Mouse (Mus musculus): ENCODE data around the gene Pomgnt1.
A peak's percentile ranks its signal among the peaks of the same experiment; 100 is the strongest.

The Pomgnt1 gene

GRCm38 (mm10) chr4:116140801-116141574 lies 17.3 kb downstream of the Pomgnt1 start:
- DNase-seq: no peak

GRCm38 (mm10) chr4:116141736-116142135 lies 18.1 kb downstream of the Pomgnt1 start:
- DNase-seq: no peak

DNA sequence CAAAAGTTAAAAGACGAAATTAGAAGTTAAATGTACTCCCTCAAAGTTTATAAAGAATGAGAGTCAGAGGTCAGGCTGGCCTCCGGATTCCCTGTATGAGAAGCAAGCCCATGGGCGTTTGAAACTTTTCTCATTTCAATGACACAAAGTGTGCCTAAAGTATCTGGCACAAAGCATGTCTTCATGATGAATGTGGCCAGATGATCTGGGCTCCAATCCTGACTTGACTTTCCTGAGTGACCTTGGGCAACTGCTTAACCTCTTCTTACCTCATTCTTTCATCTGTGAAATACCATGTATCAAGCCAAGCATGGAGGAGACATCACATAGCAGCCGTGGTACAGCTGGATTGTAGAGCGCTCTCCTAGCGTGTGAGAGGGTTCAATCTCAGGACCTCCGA lies 18.6 kb downstream of the Pomgnt1 start:
- DNase-seq: no peak

- DNase-seq: peak; percentile 52
Measured at GRCm38 (mm10) chr4:116143317-116143811, 19.7 kb downstream of the Pomgnt1 start.

DNA sequence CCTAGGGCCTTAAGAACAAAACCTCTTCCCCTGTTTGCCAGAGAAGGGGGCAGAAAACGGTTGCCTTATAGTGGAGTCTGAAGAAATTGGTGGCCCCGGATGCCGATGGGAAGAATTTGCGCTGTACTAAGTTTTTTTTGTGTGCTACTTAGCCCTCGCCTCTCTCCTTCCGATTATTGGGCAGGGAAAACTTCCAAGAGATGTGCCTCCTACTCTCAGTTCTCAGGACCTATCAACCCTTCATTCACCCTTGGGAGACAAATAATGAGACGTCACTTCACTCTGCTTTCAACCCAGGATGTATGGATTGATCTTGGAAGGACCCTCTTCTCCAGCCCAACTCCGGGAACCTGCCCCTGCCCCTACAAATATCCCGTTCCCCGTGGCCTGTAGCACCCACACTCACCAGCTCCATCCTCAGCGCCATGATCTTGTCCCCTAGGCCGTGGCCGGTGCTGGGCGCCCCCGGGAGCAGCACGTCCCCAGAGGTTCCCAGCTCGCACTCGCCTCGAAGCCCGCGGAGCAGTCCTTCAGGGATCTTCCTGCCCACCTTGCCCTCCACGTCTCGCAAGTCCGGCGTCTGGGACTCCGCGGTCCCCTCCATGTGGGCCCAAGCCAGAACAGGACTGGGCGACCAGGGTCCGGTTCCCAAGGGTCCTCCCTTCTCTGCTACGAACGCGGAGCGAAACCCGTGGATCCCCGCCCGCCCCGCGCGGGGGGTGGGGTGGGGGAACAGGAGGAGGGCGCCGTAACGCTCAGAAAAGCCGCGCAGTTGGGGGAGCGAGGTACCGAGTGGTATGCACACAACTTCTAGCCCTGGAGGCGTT lies 20.5 kb downstream of the Pomgnt1 start:
- DNase-seq: peak; percentile 83

DNA sequence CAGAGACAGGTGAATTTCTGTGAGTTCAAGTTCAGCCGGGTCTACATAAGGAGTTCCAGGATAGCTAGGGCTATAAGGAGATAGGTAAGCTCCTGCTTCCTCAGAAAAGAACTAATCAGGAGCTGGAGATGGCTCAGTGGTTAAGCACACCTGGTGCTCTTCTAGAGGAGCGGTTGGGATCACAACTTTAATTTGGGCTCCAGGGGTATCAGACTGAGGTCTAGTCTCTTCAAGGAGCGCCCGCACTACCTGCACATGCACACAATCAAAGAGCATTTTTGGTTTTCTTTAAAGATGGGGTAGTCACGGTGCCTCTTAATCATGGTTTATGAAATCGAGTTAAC lies 26.1 kb downstream of the Pomgnt1 start:
- no peak for DNase-seq

- peak; percentile 85 for DNase-seq
Measured at GRCm38 (mm10) chr4:116150156-116150861, 26.7 kb downstream of the Pomgnt1 start.

GRCm38 (mm10) chr4:116150862-116151221 lies 27.2 kb downstream of the Pomgnt1 start:
- no peak for DNase-seq

- no peak for DNase-seq
Measured at GRCm38 (mm10) chr4:116151238-116151637, 27.6 kb downstream of the Pomgnt1 start, which contains the start of gene Lurap1. Gene Lurap1, minus strand, starts transcription at chr4:116151338.

DNA sequence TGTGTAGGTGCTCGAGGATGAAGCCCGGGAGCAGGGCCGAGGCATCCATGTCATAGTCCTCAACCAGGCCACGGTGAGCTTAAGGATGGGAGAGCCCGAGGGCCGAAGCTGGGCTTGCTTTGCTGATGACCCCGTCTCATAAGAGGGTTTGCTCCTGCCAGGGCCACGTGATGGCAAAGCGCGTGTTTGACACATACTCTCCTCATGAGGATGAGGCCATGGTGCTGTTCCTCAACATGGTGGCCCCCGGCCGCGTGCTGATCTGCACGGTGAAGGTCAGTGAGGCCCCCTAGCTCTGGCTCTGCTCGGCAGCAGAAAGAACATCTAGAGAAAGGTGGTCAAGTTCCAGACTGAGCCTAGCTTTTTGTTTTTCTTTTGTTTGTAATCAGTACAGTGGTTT lies 29.1 kb downstream of the Pomgnt1 start:
- no peak for DNase-seq

GRCm38 (mm10) chr4:116157882-116158281 lies 34.2 kb downstream of the Pomgnt1 start:
- peak; percentile 43 for DNase-seq

- DNase-seq: peak; percentile 51
Measured at GRCm38 (mm10) chr4:116159912-116160311, 36.3 kb downstream of the Pomgnt1 start.

GRCm38 (mm10) chr4:116160769-116161168 lies 37.1 kb downstream of the Pomgnt1 start:
- DNase-seq: no peak

- DNase-seq: peak; percentile 54
Measured at GRCm38 (mm10) chr4:116162142-116162541, 38.5 kb downstream of the Pomgnt1 start.

GRCm38 (mm10) chr4:116164759-116165554 lies 41.3 kb downstream of the Pomgnt1 start:
- DNase-seq: no peak

DNA sequence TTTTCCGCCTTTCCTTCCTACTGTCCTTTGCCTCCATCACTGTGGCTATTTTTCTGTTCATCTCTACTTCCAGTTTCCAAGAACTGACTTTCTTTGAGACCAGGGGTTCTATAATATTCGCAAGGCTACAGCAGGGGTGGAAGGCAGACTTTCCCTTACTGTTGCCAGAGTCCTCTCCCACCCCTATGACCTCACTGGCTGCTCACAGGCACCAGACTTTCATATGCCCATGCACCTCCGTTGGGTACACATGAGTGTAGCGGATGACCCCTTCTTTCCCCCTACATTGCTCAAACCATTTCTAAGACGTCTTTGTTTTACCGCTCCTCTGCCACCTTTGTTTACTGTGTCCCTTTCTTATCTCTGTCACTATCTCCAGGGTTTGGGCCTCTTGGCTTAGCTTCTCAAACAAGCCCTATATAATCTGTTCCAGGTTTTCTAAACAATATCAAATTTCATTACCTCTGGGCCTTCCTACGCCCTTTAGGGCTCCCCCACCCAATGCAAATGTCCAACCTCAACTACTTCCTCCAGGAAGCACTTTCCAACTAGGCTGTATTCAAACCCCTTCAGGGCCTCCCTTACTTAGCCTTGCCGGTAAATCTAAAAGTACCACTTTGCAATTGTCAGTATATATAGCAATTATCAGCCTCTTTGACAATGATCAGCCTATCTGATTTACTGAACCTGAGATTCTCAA lies 42.2 kb downstream of the Pomgnt1 start:
- DNase-seq: no peak

DNA sequence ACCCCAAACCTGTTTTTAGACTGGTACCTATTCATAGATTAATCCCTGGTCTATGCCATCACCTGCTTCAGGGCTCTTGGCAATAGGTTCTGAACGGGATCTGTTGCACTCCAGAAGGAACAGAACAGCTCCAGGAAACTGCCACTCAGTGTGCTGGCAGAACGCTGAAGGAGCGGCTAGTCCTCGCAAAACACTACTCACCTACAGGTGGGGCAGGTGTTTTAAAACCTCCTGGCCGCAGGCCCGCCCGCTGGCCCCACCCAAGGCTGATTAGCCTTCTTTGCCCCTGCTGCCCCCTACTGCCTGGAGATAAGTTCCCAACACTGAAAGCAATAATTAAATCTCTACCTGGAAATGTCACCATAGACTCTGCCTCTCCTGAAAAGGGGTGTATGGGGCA lies 43.8 kb downstream of the Pomgnt1 start, which contains the start of gene Tspan1:
Tspan1 (minus strand) TSS at position 198 of the 400 bp plus-strand sequence.
- peak; percentile 73 for DNase-seq

- peak; percentile 91 for DNase-seq
Measured at GRCm38 (mm10) chr4:116168617-116169352, 45.1 kb downstream of the Pomgnt1 start.

DNA sequence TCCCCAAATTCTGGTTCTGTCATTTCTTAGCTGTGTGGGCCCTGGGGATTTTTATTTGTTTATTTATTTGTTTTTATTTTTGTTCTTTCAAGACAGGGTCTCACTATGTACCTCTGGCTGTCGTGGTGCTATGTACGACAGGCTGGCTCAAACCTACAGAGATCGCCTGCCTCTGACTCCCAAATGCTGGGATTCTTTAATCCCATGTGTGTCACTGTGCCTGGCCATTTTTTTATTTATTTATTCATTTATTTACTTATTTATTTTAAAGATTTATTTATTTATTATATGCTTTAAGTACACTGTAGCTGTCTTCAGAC lies 45.7 kb downstream of the Pomgnt1 start:
- no peak for DNase-seq

GRCm38 (mm10) chr4:116173072-116173471 lies 49.4 kb downstream of the Pomgnt1 start, which contains the start of the genes 1700042G07Rik and Gm49337:
Gene 1700042G07Rik, plus strand, starts transcription at chr4:116173372.
Gene Gm49337, plus strand, starts transcription at chr4:116173384.
- no peak for DNase-seq

DNA sequence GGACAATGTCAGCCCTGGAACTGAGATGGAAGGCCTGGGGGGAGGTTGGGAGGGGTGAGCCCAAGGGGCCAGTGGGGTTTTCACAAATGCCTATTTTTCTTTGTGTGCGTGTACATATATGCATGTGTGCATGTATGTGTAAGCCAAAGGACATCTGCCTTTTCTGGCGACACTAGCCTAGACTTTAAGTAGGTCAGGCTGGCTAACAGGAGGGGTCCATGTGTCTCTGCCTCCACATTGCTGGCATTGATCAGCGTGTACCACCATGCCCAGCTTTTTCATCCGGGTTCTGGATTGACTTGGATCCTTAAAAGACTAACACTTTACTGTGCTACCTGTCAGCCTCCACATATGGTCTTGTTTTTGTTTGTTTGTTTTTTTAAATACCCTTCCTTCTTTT lies 50.1 kb downstream of the Pomgnt1 start:
- no peak for DNase-seq
